Mouse (Mus musculus): Measurements from ENCODE around the gene Wdr75.
A peak's percentile ranks its signal among the peaks of the same experiment; 100 is the strongest.

Wdr75 gene

DNA sequence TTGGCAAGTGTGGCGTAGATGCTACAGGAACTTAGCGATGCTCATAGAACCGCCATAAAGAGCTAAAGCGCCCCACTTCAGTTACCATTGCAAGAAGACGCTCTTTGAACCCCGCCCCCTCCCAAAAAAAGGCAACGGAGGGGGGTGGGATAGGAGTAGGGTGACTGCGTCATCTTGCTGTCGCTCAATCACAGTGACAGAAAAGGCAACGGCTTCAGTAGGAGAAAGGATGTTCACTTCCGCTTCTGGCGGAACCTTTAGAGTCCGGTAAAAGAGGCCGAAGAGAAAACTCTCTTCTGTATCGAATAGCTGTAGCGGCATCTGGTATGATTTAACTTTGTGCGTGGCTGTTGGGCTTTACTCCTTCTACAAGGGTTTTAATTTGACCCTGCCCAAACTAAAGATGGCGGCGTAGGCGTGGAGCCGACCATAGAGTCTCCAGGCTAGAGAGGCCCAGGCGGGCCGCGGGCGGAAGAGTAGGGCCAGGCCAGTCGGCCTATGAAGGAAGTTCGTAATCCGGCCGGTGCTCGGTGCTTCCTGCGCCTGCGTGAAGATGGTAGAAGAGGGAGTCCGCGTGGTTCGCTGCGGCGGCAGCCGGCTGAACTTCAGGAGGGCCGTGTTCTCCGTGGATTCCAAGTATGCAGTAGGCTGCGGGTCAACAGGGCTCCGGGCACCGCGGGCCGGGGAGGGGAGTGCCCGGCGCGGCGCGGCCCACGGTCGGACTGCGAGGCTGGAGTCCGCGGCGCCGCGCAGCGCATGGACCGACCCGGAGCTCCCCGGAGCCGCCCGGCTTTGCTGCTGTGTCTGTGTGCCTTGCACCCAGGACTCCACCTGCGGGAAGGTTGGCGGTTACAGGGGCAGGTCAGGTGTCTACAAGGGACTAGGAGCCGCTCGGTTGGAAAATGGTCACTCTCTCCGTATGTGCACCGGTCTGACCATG lies at the start of gene Wdr75:
Wdr75 (plus strand) TSS at position 198 of the 940 bp plus-strand sequence.
- DNase-seq (ENCODE audit: low read depth), result peak; percentile 88

DNA sequence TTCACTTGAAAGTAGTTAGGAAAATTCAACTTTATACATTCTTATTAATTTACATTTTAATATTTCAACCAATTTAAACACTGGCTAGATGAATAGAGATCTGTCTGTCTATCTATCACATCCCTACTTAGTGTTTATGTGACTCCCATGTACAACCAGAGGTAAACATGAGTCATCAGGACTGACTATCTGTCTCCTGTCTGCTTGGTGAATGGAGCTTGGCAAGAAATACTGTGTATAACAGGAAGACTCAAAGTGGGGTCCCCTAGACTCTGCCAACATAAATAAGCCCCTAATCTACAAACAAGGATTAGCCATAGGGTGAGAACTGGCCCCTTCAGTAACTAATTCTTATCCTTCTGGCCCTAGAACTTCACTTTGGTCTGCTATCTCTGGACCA lies 39.1 kb upstream of the Wdr75 start:
- no peak for DNase-seq (ENCODE audit: low read depth)

DNA sequence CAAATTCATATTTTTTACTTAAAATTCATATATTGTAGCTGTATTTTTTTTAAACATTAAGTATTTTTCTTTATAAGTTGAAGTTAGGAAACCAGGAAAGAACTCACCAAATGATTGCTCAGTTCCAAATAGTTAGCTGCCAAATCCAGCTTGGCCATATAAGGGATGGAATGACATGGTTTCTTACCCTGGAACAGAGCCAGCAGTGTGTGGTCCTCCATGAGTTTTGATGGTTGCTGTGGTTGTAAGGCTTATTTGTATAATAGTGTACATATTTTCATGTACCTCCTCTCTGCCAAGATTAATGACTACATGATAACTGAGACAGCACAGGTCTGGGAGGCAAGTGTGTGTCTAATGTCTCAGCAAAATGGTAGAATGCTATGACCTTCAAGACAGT lies 38.3 kb upstream of the Wdr75 start:
- DNase-seq (ENCODE audit: low read depth), result peak; percentile 76

DNA sequence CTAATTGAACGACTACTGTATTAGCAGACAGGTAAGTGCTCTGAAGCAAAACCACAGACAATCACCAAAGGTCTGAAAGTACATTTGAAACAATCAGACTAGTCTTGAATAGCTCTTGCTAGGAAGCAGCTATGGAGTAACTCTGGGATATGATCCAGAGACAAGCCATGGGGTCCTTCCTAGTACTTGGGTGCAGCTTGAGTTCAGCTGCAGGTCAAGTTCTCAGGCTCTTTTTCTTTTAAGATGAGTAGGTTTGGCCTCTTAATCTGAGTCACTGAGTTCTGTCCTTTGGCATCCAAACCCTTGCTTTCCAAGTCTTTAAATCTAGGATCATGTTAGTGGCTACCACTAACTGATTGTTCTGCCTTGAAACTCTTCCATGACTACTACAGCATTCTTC lies 37.0 kb upstream of the Wdr75 start:
- peak; percentile 58 for DNase-seq (ENCODE audit: low read depth)

DNA sequence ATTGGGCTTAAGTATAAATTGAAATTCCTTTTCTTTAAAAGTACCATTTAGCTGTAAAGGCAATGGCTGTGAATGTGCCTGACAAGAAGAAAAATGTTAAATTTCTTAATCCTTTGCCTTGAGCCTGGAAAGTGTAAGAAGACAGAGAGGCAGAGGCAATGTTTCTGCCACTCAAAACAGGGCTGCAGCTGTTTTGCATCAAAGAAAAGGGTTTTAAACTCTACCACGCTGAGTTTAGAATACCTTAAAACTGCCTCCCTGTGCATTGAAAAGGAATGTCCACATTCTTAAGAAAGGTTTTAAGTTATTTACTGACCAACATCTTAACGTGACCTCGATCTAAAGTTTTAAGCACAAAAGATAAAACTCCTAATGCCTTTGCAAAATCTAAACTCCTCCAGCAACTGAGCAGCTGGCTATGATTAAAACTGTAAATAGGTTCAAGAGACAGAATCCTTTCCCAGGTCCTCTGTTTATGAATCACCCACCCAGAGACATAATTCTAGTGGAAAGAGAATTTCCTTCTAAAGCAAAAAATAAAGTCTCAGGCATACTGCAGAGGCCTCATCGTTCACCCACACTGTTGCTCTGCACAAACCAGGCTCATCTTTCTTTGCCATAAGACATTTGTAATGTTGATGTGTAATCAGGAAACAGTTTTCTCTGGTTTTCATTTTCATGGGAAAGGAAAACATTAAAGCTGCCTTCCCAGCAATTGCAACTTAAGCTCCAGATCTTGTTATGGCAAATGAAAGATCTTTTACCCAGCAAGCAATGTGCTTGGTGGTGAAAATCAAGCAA lies 34.1 kb upstream of the Wdr75 start:
- DNase-seq (ENCODE audit: low read depth), result peak; percentile 72

DNA sequence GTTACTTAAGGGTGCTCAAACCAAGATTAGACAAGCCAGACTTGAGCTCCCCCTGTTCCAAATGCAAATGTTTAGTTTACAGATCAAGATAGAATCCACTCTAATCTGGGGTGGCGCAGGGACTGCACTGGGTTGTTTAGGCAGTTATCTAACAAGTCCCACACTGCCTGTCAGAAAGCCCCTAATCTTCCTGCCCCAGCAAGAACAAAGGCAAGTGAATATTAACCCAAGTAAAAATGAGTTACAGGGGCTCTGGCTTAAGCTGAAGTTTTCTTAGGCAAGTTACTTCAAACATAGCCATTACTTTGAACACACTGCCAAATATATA lies 33.5 kb upstream of the Wdr75 start:
- no peak for DNase-seq (ENCODE audit: low read depth)

DNA sequence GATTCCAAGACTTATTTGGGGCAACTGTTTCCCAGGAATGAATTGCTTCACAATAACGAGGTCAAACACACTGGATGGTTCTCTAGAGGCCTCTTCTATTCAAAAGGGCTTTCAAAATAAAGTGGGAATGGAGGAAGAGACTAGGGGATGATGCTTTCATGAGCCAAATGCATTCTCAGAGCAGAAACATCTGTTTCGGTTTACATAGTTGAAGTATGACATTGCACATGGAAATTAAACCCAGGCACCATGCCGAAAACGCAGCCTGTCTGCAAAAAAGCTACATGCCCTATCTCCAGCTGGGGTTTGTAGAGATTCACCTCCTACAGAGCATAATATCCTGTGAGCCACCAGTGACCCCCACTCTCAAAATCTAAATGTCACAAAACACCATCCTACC lies 29.3 kb upstream of the Wdr75 start:
- peak; percentile 89 for DNase-seq (ENCODE audit: low read depth)

DNA sequence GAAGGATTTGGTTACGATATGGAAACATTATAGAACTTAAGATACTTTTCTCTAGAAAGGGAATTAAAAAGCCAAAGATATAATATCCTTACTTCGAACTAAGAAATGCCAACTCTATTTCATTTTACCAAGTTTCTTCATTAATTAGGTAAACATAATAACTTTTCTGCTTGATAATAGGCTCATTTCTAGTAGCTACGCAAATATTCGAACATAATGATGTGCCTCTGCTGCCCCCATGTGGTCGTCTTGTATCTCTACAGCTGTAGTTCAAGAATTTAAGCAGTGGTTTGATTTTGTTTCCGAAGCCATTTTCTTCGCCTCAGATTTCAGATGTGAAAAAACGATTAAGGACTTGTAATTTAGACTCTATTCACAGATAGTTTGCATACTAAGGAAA lies 28.8 kb upstream of the Wdr75 start:
- peak; percentile 71 for DNase-seq (ENCODE audit: low read depth)

DNA sequence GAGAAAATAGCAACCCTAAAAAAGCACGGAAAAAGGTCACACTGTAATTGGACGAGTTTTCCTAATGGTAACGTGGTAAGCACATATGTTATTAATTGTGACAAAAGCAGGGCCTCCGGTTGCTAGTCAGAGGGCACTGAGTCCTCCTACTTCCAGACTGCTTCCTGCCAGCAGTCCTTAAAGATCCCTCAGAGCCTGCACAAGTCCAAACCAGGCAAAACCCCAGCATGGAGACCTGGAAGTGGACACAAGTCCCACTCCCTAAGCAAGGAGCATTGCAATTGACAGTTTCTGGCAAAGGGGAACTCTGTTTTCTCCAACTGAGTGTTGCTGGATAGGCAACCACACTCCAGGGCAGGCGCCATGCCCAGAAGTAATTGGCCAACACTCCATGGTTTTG lies 27.4 kb upstream of the Wdr75 start:
- DNase-seq (ENCODE audit: low read depth), result peak; percentile 89

DNA sequence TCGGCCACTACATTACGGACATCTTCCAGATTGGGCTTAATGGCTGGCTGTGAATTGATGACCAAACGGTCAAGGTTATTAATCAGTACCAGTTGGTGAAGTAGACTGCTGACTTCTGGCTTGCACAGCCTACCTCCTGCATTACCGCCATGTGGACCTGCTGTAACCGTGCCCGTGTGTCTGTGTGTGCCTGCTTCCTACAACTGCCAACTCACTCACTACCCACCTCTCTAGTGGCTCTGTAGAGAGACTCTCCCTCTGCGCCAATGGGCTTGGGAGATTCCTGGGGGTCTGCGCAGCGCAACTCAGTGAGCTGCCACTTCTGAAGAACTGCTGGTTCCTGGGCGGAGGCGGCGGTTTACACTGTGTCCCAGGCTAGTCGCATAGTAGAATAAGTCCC lies 25.6 kb upstream of the Wdr75 start:
- no peak for DNase-seq (ENCODE audit: low read depth)

DNA sequence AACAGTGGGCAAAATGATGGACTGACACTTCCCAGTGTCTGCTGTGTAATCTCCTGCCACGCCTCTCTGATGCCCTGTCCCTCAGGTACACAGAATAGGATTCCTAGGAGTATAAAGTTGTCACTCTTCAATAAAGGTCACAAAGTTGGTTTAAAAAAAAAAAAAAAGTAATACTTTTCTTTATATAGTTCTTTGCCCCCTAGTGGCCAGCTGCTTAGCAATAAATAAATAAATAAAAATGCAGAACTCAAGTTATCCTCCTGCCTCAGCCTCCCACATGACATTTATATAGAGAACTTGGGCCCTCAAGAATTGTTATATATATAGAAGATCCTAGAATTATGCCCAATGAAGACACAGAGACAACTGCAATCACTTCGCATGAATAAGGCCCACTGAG lies 24.9 kb upstream of the Wdr75 start:
- DNase-seq (ENCODE audit: low read depth), result no peak

DNA sequence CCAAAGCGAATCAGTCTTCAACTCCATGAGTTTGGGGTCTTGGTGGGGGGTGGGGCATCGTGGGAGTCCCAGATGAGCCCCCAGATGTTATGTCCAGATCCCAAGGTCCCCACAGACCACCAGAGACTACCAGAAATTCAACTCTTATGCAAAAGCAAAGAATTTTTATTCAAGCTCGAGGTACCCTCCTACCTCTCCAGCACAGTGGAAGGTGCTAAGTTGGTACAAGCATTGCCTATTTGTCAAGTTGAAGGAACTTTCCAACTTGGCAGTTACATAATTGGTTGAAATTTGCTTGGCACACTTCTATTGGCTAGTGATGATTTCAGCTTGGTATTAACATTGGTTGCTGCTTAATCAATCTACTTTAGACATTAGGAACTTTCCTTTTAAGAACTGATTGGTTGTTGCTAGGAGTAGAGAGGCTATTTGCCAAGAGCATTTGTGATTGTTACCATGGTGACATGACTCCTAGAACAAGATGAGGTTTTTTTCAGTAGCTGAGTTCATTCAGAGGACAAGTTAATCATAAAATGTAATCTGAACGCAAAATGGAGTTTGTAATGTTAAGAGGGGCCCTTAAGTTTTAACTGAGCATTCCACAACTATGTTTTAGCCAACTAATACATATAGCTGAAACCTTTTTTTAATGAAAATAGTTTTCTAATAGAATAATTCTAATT lies 14.2 kb upstream of the Wdr75 start:
- DNase-seq (ENCODE audit: low read depth), result no peak

DNA sequence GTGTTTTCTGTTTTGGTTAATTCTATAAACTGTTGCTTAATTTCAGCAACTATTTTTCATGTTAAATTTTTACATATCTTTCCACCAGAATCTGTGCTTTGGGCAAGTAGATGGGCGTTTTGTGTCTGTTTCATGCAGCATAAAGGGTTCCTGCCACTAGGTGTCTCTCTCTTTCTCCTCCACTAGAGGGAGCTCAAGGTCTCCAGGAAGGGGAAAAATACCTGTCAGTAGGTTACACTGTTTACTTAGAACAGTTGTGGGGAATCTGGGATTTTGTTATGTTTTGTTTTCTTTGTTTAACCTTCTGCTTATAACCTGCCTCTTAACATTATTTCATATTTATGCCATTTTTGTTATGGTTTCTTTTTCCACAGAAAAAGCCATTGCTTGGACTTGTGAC lies 21.9 kb downstream of the Wdr75 start:
- peak; percentile 31 for DNase-seq (ENCODE audit: low read depth)

DNA sequence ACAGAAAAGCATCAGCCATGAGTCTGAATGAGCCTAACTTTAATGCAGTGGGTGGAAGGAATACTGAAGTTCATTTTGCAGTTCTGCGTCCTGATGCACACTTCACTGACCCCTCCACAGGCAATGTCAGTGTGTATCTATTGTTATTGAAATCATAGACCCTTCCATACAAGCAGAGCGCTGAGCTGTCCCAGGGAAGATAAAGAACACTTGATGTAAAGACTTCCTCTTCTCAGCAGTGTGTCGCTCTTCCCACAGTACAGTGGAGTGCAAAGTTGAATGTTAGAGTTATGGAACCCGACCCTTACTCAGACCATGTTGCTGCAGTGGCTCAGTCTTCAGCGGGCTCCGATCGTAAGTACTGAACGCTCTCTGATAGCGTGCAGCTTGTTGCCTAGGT lies 23.6 kb downstream of the Wdr75 start:
- no peak for DNase-seq (ENCODE audit: low read depth)

DNA sequence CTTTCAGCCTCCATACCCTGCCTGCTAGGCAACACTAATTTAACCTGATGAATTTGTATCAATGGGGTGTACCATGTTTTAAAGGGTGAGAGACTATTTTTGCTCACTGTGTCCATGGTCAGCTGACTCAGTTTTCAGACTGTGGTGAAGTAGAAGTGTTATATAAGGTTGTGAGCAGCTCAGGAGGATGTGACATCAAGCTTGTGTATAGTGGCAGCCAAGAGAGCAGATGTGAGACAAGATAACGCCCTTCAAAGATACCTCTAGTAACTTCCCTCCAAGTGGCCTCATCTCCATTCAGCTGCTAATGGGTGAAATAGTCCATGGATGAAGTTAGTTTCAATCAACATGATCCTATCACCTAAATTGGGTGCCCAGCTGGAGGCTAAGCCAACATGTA lies 29.5 kb downstream of the Wdr75 start:
- no peak for DNase-seq (ENCODE audit: low read depth)

DNA sequence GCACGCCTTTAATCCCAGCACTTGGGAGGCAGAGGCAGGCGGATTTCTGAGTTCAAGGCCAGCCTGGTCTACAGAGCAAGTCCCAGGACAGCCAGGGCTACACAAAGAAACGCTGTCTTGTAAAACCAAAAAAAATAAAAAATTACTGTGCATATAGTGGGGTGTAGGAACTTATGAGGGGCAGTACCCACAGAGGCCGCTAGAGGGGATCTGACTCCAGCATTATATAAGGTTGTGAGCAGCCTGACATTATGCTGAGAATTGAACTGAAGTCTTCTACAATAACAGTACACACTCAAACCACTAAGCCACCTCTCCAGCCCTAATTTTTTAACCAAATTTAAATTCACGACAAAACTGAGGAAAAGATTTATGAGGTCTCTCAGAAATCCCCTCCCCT lies 30.2 kb downstream of the Wdr75 start:
- peak; percentile 57 for DNase-seq (ENCODE audit: low read depth)

DNA sequence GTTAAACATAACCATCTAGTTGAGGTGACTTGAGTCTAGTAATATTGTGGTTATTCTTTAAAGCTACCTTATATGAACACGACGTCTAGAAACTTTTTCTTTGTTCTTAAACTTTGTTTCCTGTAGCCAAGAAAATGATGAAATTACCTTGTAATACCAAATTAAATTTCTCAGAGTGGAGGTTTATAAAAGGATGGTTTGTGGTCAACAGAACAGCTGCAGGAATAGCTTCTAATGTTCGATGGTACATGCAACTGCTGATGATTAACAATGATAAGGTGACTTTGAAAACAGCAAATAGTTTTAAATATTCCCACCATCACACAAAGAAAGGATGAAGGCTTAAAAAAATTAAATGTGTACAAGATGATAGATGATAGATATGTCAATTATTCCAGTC lies 30.7 kb downstream of the Wdr75 start:
- no peak for DNase-seq (ENCODE audit: low read depth)

DNA sequence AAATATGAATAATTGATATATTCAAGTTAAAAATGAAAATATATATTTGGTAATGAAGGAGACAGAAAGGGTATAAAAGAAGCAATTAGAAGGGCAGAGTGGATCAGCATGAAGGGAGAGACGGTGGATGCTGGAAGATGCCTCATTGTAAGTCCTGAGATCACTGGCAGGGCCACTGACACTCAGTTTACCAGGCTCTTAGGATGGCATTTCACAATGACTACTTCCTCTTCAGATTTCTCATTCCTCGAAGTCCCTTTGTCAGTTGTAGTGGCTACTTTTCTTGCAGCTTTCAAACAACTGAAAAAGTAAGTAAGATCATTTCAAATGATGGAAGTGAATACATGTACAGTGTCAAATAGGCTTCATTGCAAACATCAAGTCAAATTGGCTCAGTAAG lies 31.2 kb downstream of the Wdr75 start:
- DNase-seq (ENCODE audit: low read depth), result no peak

DNA sequence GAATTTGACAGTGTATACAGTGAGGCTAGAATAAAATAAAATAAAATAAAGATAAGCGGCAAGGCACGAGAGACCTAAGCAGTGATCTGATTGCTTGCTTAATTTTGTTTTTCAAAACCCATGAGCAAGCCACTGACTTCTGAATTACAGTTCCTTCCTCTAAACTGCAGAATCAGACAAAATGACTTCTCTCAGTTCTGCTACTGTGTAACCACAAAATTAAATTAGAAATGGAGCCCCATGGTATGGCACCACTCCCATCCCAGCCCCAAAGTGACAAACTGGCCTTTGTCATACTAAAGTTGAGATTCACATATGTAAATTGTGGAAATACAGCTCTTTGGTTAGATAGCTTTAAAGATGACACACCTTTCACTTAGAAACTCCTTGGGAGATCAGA lies 31.8 kb downstream of the Wdr75 start:
- no peak for DNase-seq (ENCODE audit: low read depth)

DNA sequence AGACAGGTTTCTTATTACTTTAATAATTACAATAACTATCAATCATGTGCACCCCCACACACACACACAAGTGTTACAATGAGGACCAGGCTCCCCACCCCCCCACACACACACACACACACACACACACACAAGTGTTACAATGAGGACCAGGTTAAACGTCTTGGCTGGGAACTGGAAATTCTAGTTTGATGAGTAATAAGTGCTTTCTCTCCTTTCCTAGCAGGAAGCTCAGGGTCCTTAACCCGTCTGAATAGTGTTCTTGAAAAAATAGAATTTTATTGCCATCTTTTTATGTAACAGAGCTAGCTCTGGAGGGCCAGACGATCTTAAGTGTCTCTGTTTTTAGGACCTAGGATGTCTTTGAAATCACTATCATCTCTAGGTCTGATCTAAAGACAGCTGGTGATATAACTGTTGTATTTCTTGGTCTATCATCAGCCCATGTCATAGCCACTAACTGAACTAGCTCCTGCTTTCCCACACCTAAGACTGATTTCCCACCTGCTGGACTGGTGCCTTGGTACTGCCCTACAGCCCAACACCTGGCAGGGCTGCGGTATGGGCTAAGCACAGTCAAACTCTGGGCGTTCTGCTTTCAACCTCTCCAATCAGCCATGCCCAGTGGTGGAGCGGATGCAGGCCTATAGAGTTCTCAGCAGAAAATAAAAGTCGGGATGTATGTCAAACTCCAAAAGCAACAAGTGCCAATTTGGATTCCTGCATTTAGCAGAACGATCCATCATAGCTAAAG lies 35.7 kb downstream of the Wdr75 start:
- no peak for DNase-seq (ENCODE audit: low read depth)

DNA sequence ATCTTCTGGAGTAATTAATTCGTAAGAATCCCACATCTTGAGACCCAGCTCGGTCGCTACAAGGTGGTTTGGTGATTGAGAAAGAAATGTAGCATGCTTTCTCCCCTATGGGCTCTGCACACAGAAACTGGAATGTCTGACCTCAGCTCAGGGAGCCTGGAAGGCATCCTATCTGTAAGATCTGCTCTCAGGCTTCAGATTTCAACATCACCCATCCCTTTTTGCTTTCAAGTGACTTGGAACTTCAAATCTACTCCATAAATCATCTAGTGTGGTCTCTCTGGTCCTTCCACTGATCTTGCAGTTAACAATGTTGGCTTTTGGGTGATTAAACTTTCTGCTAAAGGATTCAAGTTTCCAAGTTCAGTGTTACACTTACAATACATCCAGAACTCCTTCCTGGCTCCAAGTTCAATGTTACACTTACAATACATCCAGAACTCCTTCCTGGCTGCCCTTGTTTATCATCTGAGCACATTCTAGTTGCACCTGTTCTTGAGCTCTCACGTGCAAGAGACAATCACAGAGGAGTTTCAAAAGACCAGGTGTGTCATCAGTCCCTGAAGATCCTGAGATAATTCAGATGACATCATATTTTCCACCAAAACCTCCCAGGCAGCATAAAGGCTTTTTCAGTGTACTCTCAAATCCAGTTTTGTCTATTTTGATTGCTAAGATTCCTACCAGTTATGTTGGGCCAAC lies 40.5 kb downstream of the Wdr75 start:
- peak; percentile 61 for DNase-seq (ENCODE audit: low read depth)

Data from fibroblast of lung, adult 2 months (primary cell).